Mouse (Mus musculus) right cerebral cortex, postnatal 10 days (tissue): ENCODE data around the gene Anks1b.

Experiments used
- DNase-seq, 2 experiments: peaks; one replicate each; pipeline ENCODE4 v3.0.0; 2021; ENCODE audit warnings: low spot score in 2 of 2

Anks1b gene

GRCm38 (mm10) chr10:90947608-90948373 is 1074.5 kb downstream of the Anks1b start:
- DNase-seq, result no peak

DNA sequence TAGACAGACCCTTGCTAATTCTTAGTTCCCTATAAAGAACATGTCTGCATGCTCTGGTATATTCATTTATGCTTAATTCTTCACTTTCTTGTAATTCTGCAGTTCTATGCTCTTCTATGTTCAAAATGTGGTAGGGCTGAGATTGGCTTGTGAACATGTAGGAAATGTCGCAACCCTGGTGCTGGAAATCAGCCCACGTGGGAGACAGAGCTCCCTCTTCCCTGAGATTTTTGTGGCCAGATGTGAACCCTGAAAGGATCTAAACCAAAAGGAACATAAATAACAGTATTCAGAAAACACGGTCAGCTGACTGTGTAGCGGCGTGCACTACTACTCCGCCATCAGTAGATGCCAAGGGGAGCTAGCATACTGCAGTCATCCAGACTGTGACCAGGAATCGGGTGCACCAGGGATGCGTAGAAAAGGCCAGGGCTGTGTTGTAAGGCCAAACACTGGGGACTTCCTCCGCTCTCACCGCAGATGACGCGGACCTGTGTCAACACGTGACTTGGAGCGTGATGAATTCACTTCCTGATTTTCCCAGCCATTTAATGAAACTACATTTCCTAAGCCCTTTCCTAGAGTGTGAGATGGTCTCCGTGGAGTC is 1079.9 kb downstream of the Anks1b start:
- no peak for DNase-seq

GRCm38 (mm10) chr10:90953821-90954220 is 1080.5 kb downstream of the Anks1b start:
- DNase-seq, result no peak

DNA sequence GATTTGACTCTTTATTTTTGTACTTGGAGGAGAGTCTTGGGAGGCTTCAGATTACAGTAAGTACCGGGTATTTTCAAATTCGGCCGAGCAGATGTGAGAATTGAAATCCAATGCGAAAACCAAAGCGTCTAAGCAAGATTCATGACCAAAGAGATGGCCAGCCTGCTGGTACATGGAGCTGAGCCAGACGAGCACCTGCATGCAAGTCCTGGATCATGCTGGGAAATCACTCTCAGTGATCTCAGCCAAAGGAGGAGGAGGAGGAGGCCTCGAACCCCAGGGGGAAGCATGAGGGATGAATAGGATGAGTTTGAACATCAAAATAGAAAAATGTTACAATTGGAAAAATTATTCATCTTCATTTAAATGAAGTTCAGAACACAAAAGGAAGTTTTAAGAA is 1087.1 kb downstream of the Anks1b start:
- no peak for DNase-seq

DNA sequence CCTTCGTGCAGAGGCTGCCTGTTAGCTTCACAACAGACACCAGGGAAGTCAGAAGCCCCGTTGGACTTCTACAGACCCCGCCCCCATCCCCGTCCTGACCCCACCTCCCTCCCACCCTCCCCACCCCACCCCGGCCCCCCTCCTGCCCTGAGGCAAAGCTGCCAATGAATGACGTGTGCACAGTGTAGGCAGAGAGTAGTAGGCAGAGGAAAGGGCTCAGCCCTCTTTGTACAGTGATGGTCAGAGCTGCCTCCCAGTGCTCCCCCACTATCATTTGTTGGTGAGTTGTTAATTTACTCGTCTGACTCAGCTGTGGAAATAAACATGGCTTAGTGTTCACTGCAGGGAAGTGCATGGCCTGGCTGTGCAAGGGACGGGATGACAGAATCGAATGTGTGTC is 1091.2 kb downstream of the Anks1b start:
- DNase-seq, result no peak

- DNase-seq, result no peak
Measured at GRCm38 (mm10) chr10:90965671-90966315, 1092.5 kb downstream of the Anks1b start.

DNA sequence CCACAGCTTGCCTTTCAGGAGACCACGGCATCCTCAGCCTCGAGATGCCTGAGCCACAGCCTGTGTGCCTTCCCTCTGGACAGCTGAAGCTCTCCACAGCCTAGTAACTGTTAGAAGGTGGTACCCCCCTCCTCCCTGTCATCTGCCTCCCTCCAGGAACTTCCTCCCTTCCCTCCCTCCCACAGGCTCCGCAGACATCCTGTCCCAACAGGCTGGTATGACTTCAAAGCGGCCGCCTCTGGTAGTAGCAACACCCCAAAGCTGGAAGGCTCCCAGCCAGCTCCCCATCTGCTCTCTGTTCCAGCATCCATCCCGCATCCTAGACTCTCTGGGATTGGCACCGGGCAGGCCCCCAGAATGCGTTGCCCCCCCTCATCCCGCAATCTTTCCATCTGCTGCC is 1093.5 kb downstream of the Anks1b start:
- DNase-seq, result peak; percentile 85 to 89

- no peak for DNase-seq
Measured at GRCm38 (mm10) chr10:90968247-90968646, 1094.9 kb downstream of the Anks1b start.

DNA sequence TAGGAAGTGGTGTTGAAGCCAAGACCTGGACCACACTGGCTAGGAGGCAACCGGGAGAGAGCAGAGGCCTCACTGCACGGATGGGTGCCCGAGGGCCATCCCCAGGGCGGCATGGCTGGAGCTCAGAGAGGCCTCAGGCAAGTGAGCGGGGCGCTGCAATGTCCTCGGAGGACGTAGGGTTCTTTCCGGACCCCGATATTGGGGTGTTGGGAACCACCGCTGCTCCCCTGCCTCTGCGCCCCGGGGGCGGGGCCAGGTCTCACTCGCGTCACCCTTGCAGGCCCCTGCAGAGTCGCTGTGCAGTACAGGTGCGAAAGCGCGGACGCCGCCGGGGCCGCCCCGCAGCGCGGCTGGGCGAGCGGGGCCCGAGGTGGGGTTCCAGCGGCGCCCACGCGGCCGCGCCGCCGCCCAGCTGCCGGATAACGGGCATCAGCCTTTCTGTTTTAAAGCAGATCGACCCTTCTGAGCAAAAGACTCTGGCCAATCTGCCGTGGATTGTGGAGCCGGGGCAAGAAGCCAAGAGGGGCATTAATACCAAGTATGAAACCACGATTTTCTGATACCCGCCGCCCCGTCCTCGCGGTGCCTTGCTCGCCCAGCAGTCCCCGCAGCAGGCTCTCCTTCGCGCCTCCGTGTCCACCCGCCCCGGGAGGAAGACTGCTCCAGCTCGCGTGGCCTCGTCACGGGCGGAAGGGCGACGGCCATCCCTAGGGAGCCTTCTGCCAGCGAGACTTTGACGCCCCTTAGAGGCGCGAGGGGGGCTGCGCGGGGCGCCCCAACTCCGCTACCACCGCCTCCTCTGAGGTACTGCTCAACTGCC is 1096.3 kb downstream of the Anks1b start:
- peak in 1 of 2 experiments; percentile 55 for DNase-seq

- no peak for DNase-seq
Measured at GRCm38 (mm10) chr10:90970560-90970959, 1097.3 kb downstream of the Anks1b start.

DNA sequence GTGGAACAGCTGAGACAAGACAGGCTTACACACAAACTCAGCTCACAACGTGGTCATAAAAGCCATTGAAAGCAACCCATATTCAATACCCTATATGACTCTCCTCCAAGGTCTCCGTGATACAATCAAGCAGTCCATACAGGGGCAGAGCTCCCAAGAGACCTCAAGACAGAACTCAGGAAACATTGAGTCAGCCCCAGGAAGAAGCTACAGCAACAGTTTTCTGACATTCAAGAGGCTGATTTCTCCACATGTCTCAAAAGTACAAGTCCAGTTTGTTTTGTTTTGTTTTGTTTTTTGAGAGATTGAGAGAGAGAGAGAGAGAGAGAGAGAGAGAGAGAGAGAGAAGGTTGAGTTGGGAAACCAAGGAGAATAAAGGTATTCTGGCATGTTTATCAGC is 1100.8 kb downstream of the Anks1b start:
- no peak for DNase-seq

DNA sequence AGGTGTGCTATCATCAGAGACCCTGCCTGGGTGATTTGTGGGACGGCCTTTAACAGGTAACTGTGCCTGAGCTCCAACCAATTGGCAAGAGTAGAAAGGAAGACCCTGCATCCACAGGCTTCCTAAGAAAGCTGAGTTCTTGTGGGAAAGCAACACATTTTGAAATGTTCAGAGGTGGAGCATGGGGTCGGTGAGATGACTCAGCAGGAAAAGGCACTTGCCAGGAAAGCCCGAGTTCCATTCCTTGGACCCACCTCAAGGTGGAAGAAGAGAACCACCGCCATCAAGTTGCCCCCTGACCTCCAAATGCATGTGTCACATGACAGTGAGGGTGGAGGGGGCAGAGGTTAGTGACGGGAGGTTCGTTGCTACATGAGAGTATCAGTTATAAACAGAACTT is 1101.2 kb downstream of the Anks1b start:
- DNase-seq, result no peak

- DNase-seq, result no peak
Measured at GRCm38 (mm10) chr10:90981811-90982210, 1108.5 kb downstream of the Anks1b start.

- no peak for DNase-seq
Measured at GRCm38 (mm10) chr10:90983046-90983445, 1109.7 kb downstream of the Anks1b start.

- DNase-seq, result no peak
Measured at GRCm38 (mm10) chr10:90990340-90990739, 1117.0 kb downstream of the Anks1b start.

- DNase-seq, result no peak
Measured at GRCm38 (mm10) chr10:90992237-90992636, 1118.9 kb downstream of the Anks1b start.

GRCm38 (mm10) chr10:90993869-90994268 is 1120.6 kb downstream of the Anks1b start:
- no peak for DNase-seq

DNA sequence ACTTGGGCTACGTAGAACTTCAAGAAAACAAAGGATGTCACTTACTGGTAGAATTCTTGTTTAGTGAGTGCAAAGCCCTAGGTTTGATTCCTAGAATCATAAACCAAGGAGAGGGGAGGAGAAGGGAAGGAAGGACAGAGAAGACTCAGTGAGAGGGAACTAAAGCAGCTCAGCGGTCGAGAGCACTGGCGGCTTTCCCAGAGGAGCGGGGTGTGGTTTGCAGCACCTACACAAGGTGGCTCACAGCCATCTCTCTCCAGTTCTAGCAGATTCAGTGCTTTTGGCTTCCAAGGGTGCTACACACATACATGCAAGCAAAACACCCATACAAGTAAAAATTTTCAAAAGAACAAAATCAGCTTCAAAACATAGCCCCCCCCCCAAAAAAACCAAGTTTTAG is 1126.6 kb downstream of the Anks1b start:
- peak; percentile 51 to 62 for DNase-seq

- DNase-seq, result peak; percentile 47 to 50
Measured at GRCm38 (mm10) chr10:91001421-91001820, 1128.1 kb downstream of the Anks1b start.

DNA sequence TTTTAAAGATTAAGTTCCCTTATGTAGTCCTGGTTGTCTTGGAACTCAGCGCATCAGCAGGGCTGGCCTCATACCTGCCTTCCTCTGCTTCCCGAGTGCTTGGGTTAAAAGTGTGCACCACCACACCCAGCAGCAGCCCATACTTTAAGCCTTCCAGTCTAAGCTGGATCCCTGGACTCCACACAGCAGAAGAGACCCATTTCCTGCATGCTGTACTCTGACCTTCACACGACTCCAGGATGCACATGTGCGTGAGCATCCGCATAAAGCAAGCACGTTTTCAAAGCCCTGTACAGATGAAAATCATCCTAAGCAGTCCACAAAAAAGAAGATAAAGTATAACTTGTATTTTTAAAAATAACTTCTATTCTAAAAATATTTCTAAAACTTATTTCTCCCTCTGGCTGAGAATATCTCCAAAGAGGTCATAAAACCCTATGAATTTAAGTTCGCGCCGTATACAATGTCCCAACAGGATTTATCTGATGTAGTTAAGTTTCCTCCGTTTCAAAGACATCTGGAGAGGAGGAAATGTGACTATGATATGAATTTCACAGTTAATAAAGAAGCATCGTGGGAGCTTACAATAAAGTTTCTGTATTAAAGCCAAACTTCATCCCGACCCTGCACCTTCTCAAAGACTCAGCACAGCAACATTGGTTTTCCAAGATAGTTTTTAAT is 1132.7 kb downstream of the Anks1b start:
- no peak for DNase-seq
